Mouse (Mus musculus) limb, embryonic 15.5 days (tissue): ENCODE measurements at regions not wholly inside any gene's neighbourhood (a gene's known extent, or its start where the extent isn't known, plus 50 kb on each side); places are given as distances from the start of the nearest gene placed in this dataset.

Experiments
- ATAC-seq: fragments of 200-750 bp; cut with Nextera tagmentation; 2 replicates; pipeline ENCODE4 v1.8.0; 2017; ENCODE audit warnings: low read depth, moderate TSS enrichment; ENCODE audit not compliant: insufficient number of reproducible peaks, low FRiP score, low TSS enrichment
- H3K27ac ChIP-seq: fragments of 300-500 bp; sonication (generic); 2 replicates; pipeline ENCODE4 v1.5.1; 2015; ENCODE audit warnings: moderate library complexity, mild to moderate bottlenecking, inconsistent platforms
- H3K27me3 ChIP-seq: fragments of 300-500 bp; sonication (generic); 2 replicates; pipeline ENCODE4 v1.6.1; 2015; ENCODE audit warnings: inconsistent platforms
- H3K36me3 ChIP-seq: fragments of 300-500 bp; sonication (generic); 2 replicates; pipeline ENCODE4 v1.6.1; 2015; ENCODE audit warnings: inconsistent platforms
- H3K4me1 ChIP-seq: fragments of 300-500 bp; sonication (generic); 2 replicates; pipeline ENCODE4 v1.6.1; 2015; ENCODE audit warnings: inconsistent platforms
- H3K4me2 ChIP-seq: fragments of 300-500 bp; sonication (generic); 2 replicates; pipeline ENCODE4 v1.6.1; 2015; ENCODE audit warnings: mild to moderate bottlenecking, inconsistent platforms
- H3K4me3 ChIP-seq: fragments of 300-500 bp; sonication (generic); 2 replicates; pipeline ENCODE4 v1.5.1; 2015; ENCODE audit warnings: mild to moderate bottlenecking, inconsistent platforms
- H3K9ac ChIP-seq: fragments of 300-500 bp; sonication (generic); 2 replicates; pipeline ENCODE4 v1.6.1; 2015; ENCODE audit warnings: inconsistent platforms
- H3K9me3 ChIP-seq: fragments of 300-500 bp; sonication (generic); 2 replicates; pipeline ENCODE4 v1.6.1; 2016; ENCODE audit warnings: inconsistent platforms
- WGBS: fragments of 180-500 bp; shearing (Covaris S2); methylation state at CpG from one replicate; pipeline ENCODE4 v1.1.7; 2015; 5-methylcytosine and 5-hydroxymethylcytosine counted together

DNA sequence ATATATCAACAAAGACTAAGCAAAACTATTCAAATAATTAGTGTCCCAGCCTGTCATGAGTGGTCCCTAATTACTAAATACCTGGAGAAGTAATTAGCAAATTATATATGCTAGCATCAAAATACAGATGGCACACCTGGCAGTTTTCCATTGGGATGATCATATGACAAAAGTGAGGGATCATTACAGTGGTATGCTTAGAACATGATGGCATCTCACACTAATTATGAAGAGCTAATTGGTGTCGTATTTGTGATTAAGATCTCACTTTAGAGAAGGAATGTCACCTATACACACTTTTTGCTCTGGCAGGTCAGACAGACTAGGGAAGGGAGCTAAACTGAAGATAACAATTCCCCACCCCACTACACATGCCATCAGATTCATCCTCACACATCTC is 425.1 kb downstream of the Slc22a22 start:
- no peak overlapping the region for H3K9ac ChIP-seq
- 60% methylated on average over 1 of the region's 1 CpGs for WGBS
- no peak overlapping the region for H3K27ac ChIP-seq
- no peaks in the 10 kb centered on the region for H3K27me3 ChIP-seq
- H3K4me2 ChIP-seq, result no peak overlapping the region
- H3K4me1 ChIP-seq, result no peaks in the 10 kb centered on the region
- no peak overlapping the region for H3K4me3 ChIP-seq
- no peaks in the 10 kb centered on the region for H3K36me3 ChIP-seq
- no peak for ATAC-seq
- no peaks in the 10 kb centered on the region for H3K9me3 ChIP-seq

- WGBS, result 62% methylated on average over 4 of the region's 4 CpGs
- H3K4me2 ChIP-seq, result no peak overlapping the region
- no peaks in the 10 kb centered on the region; the same call in 1 of the 2 replicates for H3K4me1 ChIP-seq
- no peaks in the 10 kb centered on the region for H3K9me3 ChIP-seq
- H3K27me3 ChIP-seq, result no peaks in the 10 kb centered on the region
- no peak for ATAC-seq
- no peak overlapping the region for H3K27ac ChIP-seq
- H3K4me3 ChIP-seq, result no peak overlapping the region
- H3K36me3 ChIP-seq, result no peaks in the 10 kb centered on the region
- no peak overlapping the region for H3K9ac ChIP-seq
Observed at GRCm38 (mm10) chr15:57036806-57037566, 440.4 kb downstream of the Slc22a22 start.

- no peaks in the 10 kb centered on the region for H3K9me3 ChIP-seq
- H3K4me3 ChIP-seq, result no peak overlapping the region
- H3K4me1 ChIP-seq, result no peaks in the 10 kb centered on the region; the same call in 1 of the 2 replicates
- ATAC-seq, result no peak
- no peak overlapping the region for H3K9ac ChIP-seq
- H3K27ac ChIP-seq, result no peak overlapping the region
- no peaks in the 10 kb centered on the region for H3K27me3 ChIP-seq
- H3K4me2 ChIP-seq, result no peak overlapping the region
- WGBS, result 38% methylated on average over 1 of the region's 1 CpGs
- H3K36me3 ChIP-seq, result no peaks in the 10 kb centered on the region
Observed at GRCm38 (mm10) chr15:57033012-57033411, 444.4 kb downstream of the Slc22a22 start.
